Mouse (Mus musculus) neural tube, embryonic 15.5 days (tissue): ENCODE data around the gene Syt1. TPM values are rescaled to one million over a fixed set of nuclear protein-coding genes. Genes with fewer than 3 reads are reported as not detected.

Experiments
- ATAC-seq: fragments of 200-750 bp; cut with Nextera tagmentation; 2 replicates; pipeline ENCODE4 v1.8.0; 2017; ENCODE audit warnings: mild to moderate bottlenecking, moderate TSS enrichment, moderate library complexity; ENCODE audit not compliant: low FRiP score
- H3K27ac ChIP-seq: fragments of 300-500 bp; sonication (generic); replicated peaks from 2 replicates; pipeline ENCODE4 v1.5.1; 2015; ENCODE audit warnings: mild to moderate bottlenecking, inconsistent platforms
- H3K27me3 ChIP-seq: fragments of 300-500 bp; sonication (generic); replicated peaks from 2 replicates; pipeline ENCODE4 v1.6.1; 2015; ENCODE audit warnings: inconsistent platforms
- H3K36me3 ChIP-seq: fragments of 300-500 bp; sonication (generic); 2 replicates; pipeline ENCODE4 v1.6.1; 2015; ENCODE audit warnings: inconsistent platforms
- H3K4me1 ChIP-seq: fragments of 300-500 bp; sonication (generic); 2 replicates; pipeline ENCODE4 v1.6.1; 2015; ENCODE audit warnings: inconsistent platforms
- H3K4me2 ChIP-seq: fragments of 300-500 bp; sonication (generic); 2 replicates; pipeline ENCODE4 v1.6.1; 2015; ENCODE audit warnings: inconsistent platforms, mild to moderate bottlenecking, moderate library complexity
- H3K4me3 ChIP-seq: fragments of 300-500 bp; sonication (generic); replicated peaks from 2 replicates; pipeline ENCODE4 v1.5.1; 2015; ENCODE audit warnings: mild to moderate bottlenecking, inconsistent platforms
- H3K9ac ChIP-seq: fragments of 300-500 bp; sonication (generic); replicated peaks from 2 replicates; pipeline ENCODE4 v1.6.1; 2015; ENCODE audit warnings: mild to moderate bottlenecking, inconsistent platforms
- H3K9me3 ChIP-seq: fragments of 300-500 bp; sonication (generic); replicated peaks from 2 replicates; pipeline ENCODE4 v1.6.1; 2016; ENCODE audit warnings: inconsistent platforms
- WGBS: fragments of 180-500 bp; shearing (Covaris S2); methylation state at CpG from one replicate; pipeline ENCODE4 v1.1.7; 2015; ENCODE audit warnings: mixed read lengths; 5-methylcytosine and 5-hydroxymethylcytosine counted together
- polyA plus RNA-seq: library from polyadenylated mRNA; unstranded; fragments of >200 nt; fragmentation: Nextera tagmentation; extraction: Ambion mirVana; gene quantifications from 2 replicates; pipeline ENCODE4 v1.2.1, GENCODE M21; 2015

The Syt1 gene
- polyA plus RNA-seq, 1 experiment from 2014 or later: 116 TPM

- Histone ChIP-seq H3K4me1 (no peaks in the 10 kb centered on the region; the same call in 1 of the 2 replicates), H3K27ac (no peak overlapping the region), H3K4me3 (no peak overlapping the region), H3K36me3 (no peaks in the 10 kb centered on the region), H3K9ac (no peak overlapping the region), H3K27me3 (no peaks in the 10 kb centered on the region), H3K9me3 (no peaks in the 10 kb centered on the region), H3K4me2 (no peak overlapping the region)
- 78% methylated on average over 4 of the region's 4 CpGs for WGBS
- no peak for ATAC-seq
These were observed 476.7 kb downstream of the Syt1 start for GRCm38 (mm10) chr10:108534112-108534511.

- H3K36me3 ChIP-seq: no peaks in the 10 kb centered on the region
- no peaks in the 10 kb centered on the region for H3K9me3 ChIP-seq
- no peaks in the 10 kb centered on the region; the same call in 1 of the 2 replicates for H3K4me1 ChIP-seq
- no peak overlapping the region for H3K9ac ChIP-seq
- H3K27ac ChIP-seq: no peak overlapping the region
- ATAC-seq: no peak
- H3K4me2 ChIP-seq: no peak overlapping the region
- WGBS: 93% methylated on average over 11 of the region's 11 CpGs
- no peak overlapping the region for H3K4me3 ChIP-seq
- no peaks in the 10 kb centered on the region for H3K27me3 ChIP-seq
These were observed 477.9 kb downstream of the Syt1 start for GRCm38 (mm10) chr10:108532916-108533315.

- Histone ChIP-seq H3K9me3 (no peaks in the 10 kb centered on the region), H3K36me3 (no peaks in the 10 kb centered on the region), H3K9ac (no peak overlapping the region), H3K4me1 (no peaks in the 10 kb centered on the region; the same call in 1 of the 2 replicates), H3K4me2 (no peak overlapping the region), H3K27me3 (no peaks in the 10 kb centered on the region), H3K4me3 (no peak overlapping the region), H3K27ac (no peak overlapping the region)
- 77% methylated on average over 9 of the region's 9 CpGs for WGBS
- no peak for ATAC-seq
These were observed 478.5 kb downstream of the Syt1 start for GRCm38 (mm10) chr10:108532283-108532682.

- no peaks in the 10 kb centered on the region for H3K27me3 ChIP-seq
- H3K4me3 ChIP-seq: no peak overlapping the region
- H3K36me3 ChIP-seq: no peaks in the 10 kb centered on the region
- no peak overlapping the region for H3K9ac ChIP-seq
- no peak overlapping the region for H3K4me2 ChIP-seq
- H3K27ac ChIP-seq: no peak overlapping the region
- no peaks in the 10 kb centered on the region for H3K9me3 ChIP-seq
- no peaks in the 10 kb centered on the region; the same call in 1 of the 2 replicates for H3K4me1 ChIP-seq
- WGBS: 22% methylated on average over 4 of the region's 4 CpGs
- ATAC-seq: no peak
These were observed 479.1 kb downstream of the Syt1 start for GRCm38 (mm10) chr10:108531641-108532040.

GRCm38 (mm10) chr10:108531111-108531510, 479.7 kb downstream of the Syt1 start:
- no peak overlapping the region for H3K27ac ChIP-seq
- H3K4me3 ChIP-seq: no peak overlapping the region
- no peaks in the 10 kb centered on the region; the same call in 1 of the 2 replicates for H3K4me1 ChIP-seq
- H3K27me3 ChIP-seq: no peaks in the 10 kb centered on the region
- no peak for ATAC-seq
- no peak overlapping the region for H3K9ac ChIP-seq
- H3K4me2 ChIP-seq: no peak overlapping the region
- whole genome bisulfite sequencing: 47% methylated on average over 4 of the region's 4 CpGs
- no peaks in the 10 kb centered on the region for H3K36me3 ChIP-seq
- H3K9me3 ChIP-seq: no peaks in the 10 kb centered on the region

GRCm38 (mm10) chr10:108528338-108528737, 482.4 kb downstream of the Syt1 start:
- WGBS: 88% methylated on average over 7 of the region's 7 CpGs
- Histone ChIP-seq H3K4me1 (peaks cover 5% of the 10 kb centered on the region; the same call in 1 of the 2 replicates), H3K27ac (no peak overlapping the region), H3K4me2 (no peak overlapping the region), H3K36me3 (no peaks in the 10 kb centered on the region), H3K9ac (no peak overlapping the region), H3K9me3 (no peaks in the 10 kb centered on the region), H3K27me3 (no peaks in the 10 kb centered on the region), H3K4me3 (no peak overlapping the region)
- ATAC-seq: no peak

- no peak overlapping the region for H3K27ac ChIP-seq
- H3K4me1 ChIP-seq: peaks cover 5% of the 10 kb centered on the region; the same call in 1 of the 2 replicates
- WGBS: 64% methylated on average over 11 of the region's 11 CpGs
- no peak overlapping the region for H3K4me2 ChIP-seq
- H3K27me3 ChIP-seq: no peaks in the 10 kb centered on the region
- no peaks in the 10 kb centered on the region for H3K36me3 ChIP-seq
- no peak overlapping the region for H3K4me3 ChIP-seq
- no peak for ATAC-seq
- no peak overlapping the region for H3K9ac ChIP-seq
- no peaks in the 10 kb centered on the region for H3K9me3 ChIP-seq
These were observed 485.3 kb downstream of the Syt1 start for GRCm38 (mm10) chr10:108525506-108525905.

GRCm38 (mm10) chr10:108524306-108525029, 486.3 kb downstream of the Syt1 start:
- peak overlapping the region; percentile 30; the same call in 1 of the 2 replicates for H3K27ac ChIP-seq
- H3K27me3 ChIP-seq: no peaks in the 10 kb centered on the region
- H3K9ac ChIP-seq: no peak overlapping the region
- peak; percentile 65; the same call in 1 of the 2 replicates for ATAC-seq
- H3K4me2 ChIP-seq: no peak overlapping the region
- no peaks in the 10 kb centered on the region for H3K9me3 ChIP-seq
- no peak overlapping the region for H3K4me3 ChIP-seq
- H3K4me1 ChIP-seq: peaks cover 5% of the 10 kb centered on the region; the same call in 1 of the 2 replicates
- WGBS: 54% methylated on average over 6 of the region's 6 CpGs
- H3K36me3 ChIP-seq: no peaks in the 10 kb centered on the region

- H3K27me3 ChIP-seq: no peaks in the 10 kb centered on the region
- no peak overlapping the region for H3K4me3 ChIP-seq
- no peaks in the 10 kb centered on the region for H3K36me3 ChIP-seq
- no peak overlapping the region for H3K9ac ChIP-seq
- no peak for ATAC-seq
- no peaks in the 10 kb centered on the region for H3K9me3 ChIP-seq
- no peaks in the 10 kb centered on the region for H3K4me1 ChIP-seq
- no peak overlapping the region for H3K4me2 ChIP-seq
- 62% methylated on average over 6 of the region's 6 CpGs for WGBS
- H3K27ac ChIP-seq: no peak overlapping the region
These were observed 491.6 kb downstream of the Syt1 start for GRCm38 (mm10) chr10:108519156-108519555.

- WGBS: 85% methylated on average over 9 of the region's 9 CpGs
- H3K4me2 ChIP-seq: no peak overlapping the region
- no peak overlapping the region for H3K27ac ChIP-seq
- H3K4me3 ChIP-seq: no peak overlapping the region
- no peaks in the 10 kb centered on the region for H3K27me3 ChIP-seq
- ATAC-seq: no peak
- no peaks in the 10 kb centered on the region for H3K9me3 ChIP-seq
- H3K4me1 ChIP-seq: no peaks in the 10 kb centered on the region
- H3K9ac ChIP-seq: no peak overlapping the region
- H3K36me3 ChIP-seq: no peaks in the 10 kb centered on the region
These were observed 493.7 kb downstream of the Syt1 start for GRCm38 (mm10) chr10:108517076-108517475.

GRCm38 (mm10) chr10:108514671-108515070, 496.1 kb downstream of the Syt1 start:
- Histone ChIP-seq H3K9ac (no peak overlapping the region), H3K4me1 (no peaks in the 10 kb centered on the region), H3K36me3 (no peaks in the 10 kb centered on the region), H3K4me2 (no peak overlapping the region), H3K9me3 (no peaks in the 10 kb centered on the region), H3K27me3 (no peaks in the 10 kb centered on the region), H3K4me3 (no peak overlapping the region), H3K27ac (peak overlapping the region; percentile 60; the same call in 1 of the 2 replicates)
- no peak for ATAC-seq
- 62% methylated on average over 7 of the region's 7 CpGs for WGBS

GRCm38 (mm10) chr10:108509579-108509978, 501.2 kb downstream of the Syt1 start:
- H3K9ac ChIP-seq: no peak overlapping the region
- H3K4me1 ChIP-seq: peaks cover 8% of the 10 kb centered on the region; the same call in 1 of the 2 replicates
- no peak overlapping the region for H3K4me3 ChIP-seq
- no peaks in the 10 kb centered on the region for H3K9me3 ChIP-seq
- no peaks in the 10 kb centered on the region for H3K36me3 ChIP-seq
- WGBS: 96% methylated on average over 3 of the region's 3 CpGs
- H3K27ac ChIP-seq: no peak overlapping the region
- H3K4me2 ChIP-seq: no peak overlapping the region
- H3K27me3 ChIP-seq: no peaks in the 10 kb centered on the region
- no peak for ATAC-seq
